Mouse (Mus musculus) layer of hippocampus, postnatal 25 days (tissue): ENCODE data around the gene Rnf111. TPM values are rescaled to one million over a fixed set of nuclear protein-coding genes. Genes with fewer than 3 reads are reported as not detected.
"Not testable (repeated sequence)": the region's sequence is repeated elsewhere in the genome, so short reads cannot be mapped to it uniquely, and the experiment has no call there.

Experiments
- DNase-seq, 2 experiments: peaks; one replicate each; pipeline ENCODE4 v3.0.0; 2022; ENCODE audit warnings: mixed read lengths in 2 of 2, low spot score in 1 of 2; ENCODE audit errors: extremely low spot score in 1 of 2
- total RNA-seq, 2 experiments: library from RNA; stranded (reverse); gene quantifications; 2 replicates each; pipeline ENCODE4 v1.2.3; 2021

The Rnf111 gene
- total RNA-seq, 2 experiments from 2014 or later, result 36.9 to 42.0 TPM

- DNase-seq, result no peak
Observed at GRCm38 (mm10) chr9:70502284-70503014, 1.1 kb downstream of the Rnf111 start.

GRCm38 (mm10) chr9:70496990-70497389, 6.5 kb downstream of the Rnf111 start:
- no peak for DNase-seq

DNA sequence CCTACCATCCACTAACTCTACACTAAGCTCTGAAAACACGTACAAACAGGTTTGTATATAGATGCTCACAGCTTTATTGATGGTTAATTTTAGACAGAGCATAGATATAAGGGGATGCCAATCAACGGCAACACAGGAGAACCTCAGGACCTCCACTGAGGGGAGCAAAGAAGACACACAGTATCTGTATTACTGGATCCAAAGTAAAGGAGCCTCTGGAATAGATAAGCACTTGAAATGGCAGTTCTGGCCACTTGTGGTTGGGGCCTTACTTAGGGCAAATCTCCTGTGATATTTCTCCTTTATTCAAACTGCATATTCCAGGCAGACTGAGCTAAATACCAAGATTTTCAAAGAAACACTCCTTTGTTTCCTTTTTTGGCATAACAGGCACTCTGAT, 10.5 kb downstream of the Rnf111 start:
- DNase-seq, result no peak

DNA sequence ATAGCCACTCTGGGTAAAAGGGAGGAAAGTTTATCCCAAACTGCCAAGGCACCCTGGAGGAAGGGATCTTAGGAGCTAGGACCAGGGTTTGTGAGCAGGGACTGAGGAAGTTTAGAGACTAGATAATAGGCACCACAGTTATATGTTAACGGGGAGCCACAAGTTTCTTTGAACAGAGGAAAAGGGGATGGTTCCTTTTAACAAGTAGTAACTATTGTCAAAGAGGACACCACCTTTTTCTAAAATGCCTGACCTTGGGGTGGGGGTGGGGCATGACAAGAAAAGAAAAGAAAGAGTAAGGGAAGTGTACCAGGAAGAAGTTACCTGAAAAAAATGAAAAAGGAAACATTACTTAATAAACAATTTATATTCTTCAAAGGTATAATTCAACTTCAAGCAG, 12.3 kb downstream of the Rnf111 start:
- no peak for DNase-seq

- no peak for DNase-seq
Observed at GRCm38 (mm10) chr9:70487401-70487800, 16.1 kb downstream of the Rnf111 start.

DNA sequence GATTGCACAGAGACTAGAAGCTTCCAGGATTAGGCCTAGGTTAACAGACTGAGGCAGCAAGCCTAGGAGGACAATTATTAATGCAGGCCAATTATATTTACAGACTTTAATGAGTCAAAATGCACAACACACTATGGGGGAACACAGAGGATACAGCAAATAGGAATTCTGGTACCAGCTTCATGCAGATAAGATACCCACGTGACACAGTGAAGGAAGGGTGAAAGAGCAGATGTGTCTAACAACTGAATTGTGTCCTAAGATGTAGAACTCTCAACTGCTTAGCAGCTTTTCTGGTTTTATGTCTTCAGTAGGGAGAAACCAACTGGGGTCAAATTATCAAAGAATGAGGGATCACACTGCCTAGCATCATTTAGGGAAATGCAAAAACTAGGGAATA, 17.7 kb downstream of the Rnf111 start:
- no peak for DNase-seq

DNA sequence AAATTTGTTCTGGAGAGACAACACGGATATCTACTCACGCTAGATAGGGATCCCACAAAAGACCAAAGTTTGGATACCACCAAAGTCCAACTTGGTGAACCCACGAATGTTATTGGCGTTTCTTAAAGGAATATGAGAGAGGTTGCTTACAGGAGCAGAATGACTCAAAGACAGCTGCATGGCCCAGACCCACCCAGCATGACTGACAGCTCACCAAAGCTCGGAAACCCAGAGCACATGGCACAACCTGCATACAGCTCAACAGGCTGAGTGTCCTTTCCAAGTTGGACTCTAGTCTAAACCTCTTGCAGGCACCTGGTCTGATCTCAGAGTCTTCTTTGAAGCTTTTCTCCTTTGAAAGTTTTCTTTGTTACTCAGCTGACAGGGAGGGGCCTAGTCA, 20.0 kb downstream of the Rnf111 start:
- no peak for DNase-seq

GRCm38 (mm10) chr9:70481872-70482271, 21.7 kb downstream of the Rnf111 start:
- no peak for DNase-seq

DNA sequence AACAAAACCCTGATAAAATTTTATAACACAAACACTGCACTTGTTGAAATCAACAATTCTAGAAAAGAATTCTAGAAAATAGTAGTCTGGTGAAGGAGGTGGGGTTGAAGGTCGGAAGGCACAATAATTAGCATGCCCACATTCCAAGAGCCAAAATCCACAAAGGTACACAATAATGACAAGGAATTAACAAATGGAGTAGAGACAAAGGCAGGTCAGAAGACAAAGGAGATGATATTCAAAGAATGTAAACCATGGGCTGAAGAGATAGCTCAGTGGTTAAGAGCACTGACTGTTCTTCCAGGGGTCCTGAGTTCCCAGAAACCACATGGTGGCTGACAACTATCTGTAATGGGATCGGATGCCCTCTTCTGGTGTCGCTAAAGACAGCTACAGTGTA, 26.3 kb downstream of the Rnf111 start:
- no peak for DNase-seq

GRCm38 (mm10) chr9:70475777-70476270, 27.7 kb downstream of the Rnf111 start:
- DNase-seq, result no peak

DNA sequence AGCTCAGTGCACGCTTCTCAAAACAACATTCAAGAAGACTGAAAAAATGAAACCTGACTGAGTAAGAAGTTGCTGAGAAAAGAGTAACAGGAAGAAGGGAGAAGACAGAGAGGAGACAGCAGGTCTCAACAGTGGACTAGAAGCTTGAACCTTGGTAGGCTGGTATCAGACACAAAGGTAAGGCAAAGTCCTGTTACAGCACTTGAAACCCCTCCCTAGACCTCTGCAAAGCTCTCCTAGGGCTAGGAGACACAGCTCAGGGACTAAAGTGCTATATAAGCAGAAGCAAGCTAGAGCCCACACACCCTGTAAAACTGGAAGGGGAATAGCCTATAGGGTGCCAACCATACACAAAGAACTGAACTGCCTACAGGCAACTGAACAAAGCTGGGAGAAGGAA, 30.1 kb downstream of the Rnf111 start:
- DNase-seq, result no peak

- DNase-seq, result not testable (repeated sequence)
Observed at GRCm38 (mm10) chr9:70463091-70463490, 40.4 kb downstream of the Rnf111 start.

- no peak for DNase-seq
Observed at GRCm38 (mm10) chr9:70452371-70452770, 51.2 kb downstream of the Rnf111 start.

GRCm38 (mm10) chr9:70449072-70449471, 54.5 kb downstream of the Rnf111 start:
- no peak for DNase-seq

DNA sequence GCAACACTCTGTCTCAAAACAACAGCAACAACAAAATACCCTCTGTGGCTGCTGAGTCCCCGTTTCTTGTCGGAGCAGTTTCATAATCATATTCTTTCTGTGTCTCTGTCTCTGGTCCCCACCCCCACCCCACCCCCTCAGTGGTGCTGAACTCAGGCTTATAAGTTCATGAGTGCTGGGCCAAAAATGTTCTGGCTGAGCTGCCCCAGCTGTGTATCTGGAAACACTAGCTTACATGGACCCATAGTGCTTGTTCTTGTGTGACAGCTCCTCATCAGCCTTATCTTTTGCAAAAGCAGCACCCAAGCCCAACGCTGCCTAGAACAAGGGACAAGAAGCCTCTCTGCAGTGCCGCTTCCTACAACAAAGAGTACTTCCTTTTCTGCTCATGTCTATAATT, 63.6 kb downstream of the Rnf111 start:
- no peak for DNase-seq

GRCm38 (mm10) chr9:70422661-70423060, 80.9 kb downstream of the Rnf111 start:
- no peak for DNase-seq

GRCm38 (mm10) chr9:70421257-70422056, 82.1 kb downstream of the Rnf111 start, which contains the start of gene Ccnb2:
TSS of gene Ccnb2 (minus strand) at chr9:70421547.
- DNase-seq, result peak; percentile 37 to 73

DNA sequence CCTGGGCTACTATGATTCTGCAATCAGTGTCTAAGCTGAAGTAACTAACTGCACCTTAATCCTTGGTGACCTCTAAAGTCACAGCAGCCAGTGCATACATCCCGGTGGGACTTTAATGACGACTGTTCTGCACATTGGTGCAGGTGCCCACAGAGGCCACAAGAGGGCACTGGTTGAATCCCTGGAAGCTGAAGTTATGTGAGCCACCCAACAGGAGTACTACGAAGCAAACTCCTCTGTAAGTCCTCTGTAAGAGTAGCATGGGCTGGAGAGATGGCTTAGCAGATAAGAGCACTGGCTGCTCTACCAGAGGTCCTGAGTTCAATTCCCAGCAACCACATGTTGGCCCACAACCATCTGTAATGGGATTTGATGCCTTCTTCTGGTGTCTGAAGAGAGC, 87.1 kb downstream of the Rnf111 start:
- DNase-seq, result no peak

DNA sequence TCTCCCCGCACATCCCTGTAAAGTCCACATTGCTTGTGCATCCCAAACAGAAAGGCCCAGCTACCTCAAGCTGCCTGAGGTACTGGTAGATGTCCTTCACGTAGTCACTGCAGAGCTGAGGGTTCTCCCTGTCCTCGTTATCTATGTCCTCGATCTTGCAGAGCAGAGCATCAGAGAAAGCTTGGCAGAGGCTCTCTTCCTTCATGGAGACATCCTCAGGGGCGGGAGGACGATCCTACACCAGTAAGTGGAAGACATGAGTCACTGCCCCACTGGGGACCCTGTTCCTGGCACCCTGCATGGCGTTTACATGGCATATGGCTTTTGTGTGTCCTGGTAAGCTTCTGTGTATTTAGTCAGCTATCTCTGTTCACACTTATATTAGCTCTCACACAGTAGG, 90.5 kb downstream of the Rnf111 start:
- no peak for DNase-seq

- no peak for DNase-seq
Observed at GRCm38 (mm10) chr9:70410668-70411067, 92.9 kb downstream of the Rnf111 start.

DNA sequence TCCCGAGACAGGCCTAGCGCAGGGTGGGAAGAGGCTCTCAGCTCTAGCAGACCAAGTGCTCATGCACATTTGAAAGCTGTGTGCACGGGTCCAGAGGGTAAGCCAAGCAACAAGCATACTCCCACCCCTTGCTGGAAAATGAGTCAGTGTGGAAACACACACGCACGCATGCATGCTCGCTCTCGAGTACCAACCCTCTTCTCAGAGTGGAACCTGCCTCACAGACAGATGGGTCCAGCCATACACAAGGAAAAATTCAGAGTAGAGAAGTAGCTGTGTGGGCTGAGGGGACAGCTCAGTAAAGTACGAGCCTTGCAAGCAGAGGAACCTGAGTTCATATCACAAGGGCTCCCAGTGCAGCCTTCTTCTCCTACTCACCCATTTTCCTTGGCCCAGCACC, 93.8 kb downstream of the Rnf111 start:
- DNase-seq, result no peak

DNA sequence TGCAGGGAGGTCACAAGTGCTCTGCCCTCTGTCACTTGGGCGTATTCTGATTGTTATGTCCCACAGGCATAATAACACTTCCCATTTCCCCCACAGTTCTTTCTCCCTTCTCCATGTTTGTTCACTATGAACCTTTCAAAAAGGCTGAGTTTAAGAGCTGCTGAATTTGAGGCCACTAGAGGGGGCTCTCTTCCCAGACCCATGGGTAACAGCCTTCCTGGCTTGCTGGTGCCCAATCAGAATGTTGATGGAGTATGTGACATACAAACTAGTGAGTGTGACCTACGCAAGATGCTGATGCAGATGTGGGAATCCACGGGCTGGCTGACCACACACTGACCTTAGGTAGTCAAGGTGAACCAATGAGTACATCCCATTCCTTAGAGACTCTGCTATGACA, 94.7 kb downstream of the Rnf111 start:
- peak in 1 of 2 experiments; percentile 26 for DNase-seq
